Mouse (Mus musculus) adipose tissue, adult 10 weeks (tissue): Measurements from ENCODE around the gene Lemd2. TPM values are rescaled to one million over a fixed set of nuclear protein-coding genes. Genes with fewer than 3 reads are reported as not detected.

Source experiments
- polyA plus RNA-seq: library from polyadenylated mRNA; stranded (reverse); fragments of 350-450 nt; fragmentation: Illumina TruSeq; extraction: RNeasy Lipid Tissue Mini Kit (QIAGEN cat#74804); gene quantifications from one replicate; pipeline ENCODE4 v1.2.3, GENCODE M21; 2014; ENCODE audit warnings: low read depth, low replicate concordance

Lemd2 gene
- 41.9 TPM for polyA plus RNA-seq

DNA sequence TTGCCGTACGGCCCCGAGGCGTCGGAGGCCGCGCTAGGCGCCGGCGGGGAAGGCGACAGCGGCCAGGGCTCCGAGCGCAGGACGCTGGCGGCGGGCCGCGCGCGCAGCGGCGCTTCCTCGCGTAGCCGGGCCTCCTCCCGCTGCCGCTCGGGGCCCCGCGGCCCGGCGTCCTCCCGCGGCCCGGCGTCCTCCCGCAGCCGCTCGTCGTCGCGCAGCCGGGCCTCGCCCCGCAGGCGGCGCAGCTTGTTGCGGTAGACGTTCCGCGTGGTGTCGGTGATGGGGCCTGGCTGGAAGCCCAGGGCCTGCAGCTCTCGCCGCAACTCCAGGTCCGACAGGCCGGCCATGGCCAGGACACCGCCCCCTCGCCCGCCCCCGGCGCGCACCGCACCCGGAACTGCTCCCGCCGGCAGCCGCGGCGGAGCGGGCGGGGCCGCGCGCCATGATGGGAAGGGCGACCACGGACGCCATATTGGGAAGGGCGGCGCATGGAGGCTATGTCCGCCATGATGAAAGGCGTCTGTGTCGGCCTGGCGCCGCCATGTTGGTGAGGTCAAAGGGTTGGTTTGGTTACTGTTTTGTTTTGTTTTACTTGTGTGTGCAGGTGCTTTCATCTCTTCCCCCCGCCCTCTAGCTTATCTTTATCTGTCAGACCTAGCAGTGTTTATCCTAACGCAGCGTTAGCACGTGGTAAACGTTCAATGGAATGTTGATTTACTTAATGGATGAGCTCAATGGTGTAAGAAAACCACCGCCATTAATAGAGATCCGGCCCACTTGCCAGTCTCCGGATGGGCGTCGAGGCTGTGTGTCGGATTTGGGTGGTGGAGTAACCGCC is at the start of gene Lemd2:
TSS of gene Lemd2 (minus strand) at position 395 of the 835 bp plus-strand sequence.

DNA sequence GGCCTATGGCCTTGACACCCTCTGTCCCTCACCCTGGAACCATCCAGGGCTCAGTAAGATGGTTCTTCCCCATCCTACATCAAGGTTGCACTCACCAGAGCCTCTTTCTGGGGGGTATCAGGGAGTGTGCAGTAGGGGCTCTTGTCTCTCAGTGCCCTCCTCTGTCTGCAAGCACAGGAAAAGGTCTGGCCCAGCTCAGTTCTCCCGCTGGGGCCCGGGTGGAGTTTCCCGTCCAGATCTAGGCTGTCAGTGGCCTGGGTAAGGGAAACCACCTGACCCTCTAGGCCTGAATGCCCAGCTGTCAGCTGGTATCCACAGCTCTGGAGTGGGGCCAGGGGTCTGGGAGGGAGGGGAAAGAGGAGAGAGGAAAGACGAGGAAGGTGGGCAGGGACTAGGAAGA is 36.7 kb downstream of the Lemd2 start, which contains the start of gene Ip6k3:
TSS of gene Ip6k3 (minus strand) at position 251 of the 400 bp plus-strand sequence.

Other genes with a start within 250 kb of the Lemd2 start
- gene Zbtb9, start 231.3 kb downstream of the Lemd2 start, polyA plus RNA-seq: 5.4 TPM
- gene Bak1, start 175.5 kb downstream of the Lemd2 start, polyA plus RNA-seq: 19.8 TPM
- gene Itpr3, start 147.2 kb downstream of the Lemd2 start, polyA plus RNA-seq: 8.3 TPM
- gene Uqcc2, start 70.6 kb downstream of the Lemd2 start, polyA plus RNA-seq: 120 TPM
- gene Ip6k3, start 36.7 kb downstream of the Lemd2 start, polyA plus RNA-seq: 0.21 TPM